Mouse (Mus musculus) liver, embryonic 14.5 days (tissue): ENCODE results near the gene Bola3. TPM values are rescaled to one million over a fixed set of nuclear protein-coding genes. Genes with fewer than 3 reads are reported as not detected.

ENCODE experiments used
- ATAC-seq: fragments of 200-750 bp; cut with Nextera tagmentation; 2 replicates; pipeline ENCODE4 v1.8.0; 2017; ENCODE audit warnings: moderate number of reproducible peaks, mild to moderate bottlenecking, moderate library complexity; ENCODE audit not compliant: insufficient read depth
- DNase-seq, 3 experiments: peaks; one replicate each; pipeline ENCODE4 v3.0.0-alpha.2; 2012 to 2013; ENCODE audit warnings: low read depth in 3 of 3, low spot score in 3 of 3
- H3K27ac ChIP-seq: fragments of 300-500 bp; sonication (generic); 2 replicates; pipeline ENCODE4 v1.5.1; 2014; ENCODE audit warnings: moderate library complexity, mild to moderate bottlenecking, control low read depth, inconsistent platforms
- H3K27me3 ChIP-seq: fragments of 300-500 bp; sonication (generic); 2 replicates; pipeline ENCODE4 v1.6.1; 2014; ENCODE audit warnings: mild to moderate bottlenecking, low read length, moderate library complexity; ENCODE audit not compliant: control insufficient read depth, insufficient read depth
- H3K36me3 ChIP-seq: fragments of 300-500 bp; sonication (generic); replicated peaks from 2 replicates; pipeline ENCODE4 v1.6.1; 2014; ENCODE audit warnings: low read depth; ENCODE audit not compliant: control insufficient read depth, insufficient read depth
- H3K4me1 ChIP-seq, 2 experiments: fragments of 200-500 bp in 1 of 2; fragments of 300-500 bp in 1 of 2; sonication (generic) in 1 of 2; replicated peaks; 2 replicates each; pipeline ENCODE4 v1.6.1; 2012 to 2014; ENCODE audit warnings: antibody characterized with exemption in 1 of 2, inconsistent platforms in 1 of 2, low read length in 1 of 2; ENCODE audit not compliant: control insufficient read depth in 2 of 2, insufficient read depth in 2 of 2
- H3K4me2 ChIP-seq: fragments of 300-500 bp; sonication (generic); 2 replicates; pipeline ENCODE4 v1.6.1; 2014; ENCODE audit warnings: low read depth, mild to moderate bottlenecking, control low read depth, moderate library complexity
- H3K4me3 ChIP-seq, 2 experiments: fragments of 200-500 bp in 1 of 2; fragments of 300-500 bp in 1 of 2; sonication (generic) in 1 of 2; 2 replicates each; pipeline ENCODE4 v1.5.1; 2012 to 2014; ENCODE audit warnings: low read depth in 2 of 2, low read length in 2 of 2, mild to moderate bottlenecking in 2 of 2, control low read depth in 1 of 2, inconsistent platforms in 1 of 2, moderate library complexity in 1 of 2; ENCODE audit not compliant: insufficient read depth in 1 of 2
- H3K9ac ChIP-seq: fragments of 300-500 bp; sonication (generic); replicated peaks from 2 replicates; pipeline ENCODE4 v1.6.1; 2014; ENCODE audit warnings: mild to moderate bottlenecking, control low read depth, moderate library complexity
- H3K9me3 ChIP-seq: fragments of 300-500 bp; sonication (generic); 2 replicates; pipeline ENCODE4 v1.6.1; 2016; ENCODE audit warnings: low read length, mixed read lengths; ENCODE audit not compliant: control insufficient read depth
- CTCF ChIP-seq: IDR thresholded peaks from 2 replicates; pipeline ENCODE4 v1.5.1; 2016; ENCODE audit warnings: antibody characterized with exemption, low read depth, control low read depth
- EP300 ChIP-seq: IDR thresholded peaks from 2 replicates; pipeline ENCODE4 v1.6.1; 2016; ENCODE audit warnings: antibody characterized with exemption, low read depth
- WGBS: fragments of 180-500 bp; shearing (Covaris S2); extraction: QIAGEN DNeasy Blood & Tissue Kit; methylation state at CpG from one replicate; pipeline ENCODE4 v1.1.7; 2014; ENCODE audit not compliant: insufficient replicate concordance; 5-methylcytosine and 5-hydroxymethylcytosine counted together
- polyA plus RNA-seq, 2 experiments: library from polyadenylated mRNA; depleted of rRNA in 1 of 2; stranded (reverse) in 1 of 2; unstranded in 1 of 2; fragments of >200 nt; fragmentation: Nextera tagmentation in 1 of 2; extraction: Ambion mirVana in 1 of 2; gene quantifications; 2 replicates each; pipeline versions ENCODE4 v1.2.1 to v1.2.3; 2012 to 2014

Gene Bola3
- polyA plus RNA-seq, 2 experiments, result 92.1 to 357 TPM

DNA sequence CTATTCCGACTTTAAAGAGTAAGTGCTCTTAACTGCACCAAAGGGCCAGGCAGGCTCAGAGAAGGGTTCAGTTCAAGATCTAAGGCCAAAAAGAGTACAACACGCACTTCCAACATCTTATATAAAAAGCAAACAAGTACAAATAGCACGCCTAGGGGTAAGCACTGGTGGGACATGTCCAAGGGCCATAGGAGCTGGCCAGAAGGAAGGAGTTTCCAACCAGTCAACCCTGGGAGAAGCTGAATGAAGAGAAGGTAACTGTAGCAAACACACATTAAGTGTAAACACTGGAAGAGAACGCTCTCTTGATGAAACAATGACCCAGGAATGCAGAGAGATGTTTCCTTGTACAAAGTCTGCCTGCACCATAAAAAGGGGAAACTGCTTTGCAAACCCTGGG is 45.2 kb downstream of the Bola3 start:
- Histone ChIP-seq H3K9me3 (no peaks in the 10 kb centered on the region; the same call in 1 of the 2 replicates), H3K27me3 (no peaks in the 10 kb centered on the region), H3K4me2 (no peak overlapping the region), H3K36me3 (peaks cover 23% of the 10 kb centered on the region), H3K27ac (no peak overlapping the region), H3K4me1 (peaks cover 2 to 15% of the 10 kb centered on the region in 2 experiments; a peak in 2 of 4 replicates), H3K9ac (no peak overlapping the region), H3K4me3 (no peak overlapping the region)
- DNase-seq (no peak), ATAC-seq (no peak)
- WGBS, result 72% methylated on average over 4 of the region's 4 CpGs
- TF ChIP-seq CTCF, result no peak
- no peak for TF ChIP-seq EP300

DNA sequence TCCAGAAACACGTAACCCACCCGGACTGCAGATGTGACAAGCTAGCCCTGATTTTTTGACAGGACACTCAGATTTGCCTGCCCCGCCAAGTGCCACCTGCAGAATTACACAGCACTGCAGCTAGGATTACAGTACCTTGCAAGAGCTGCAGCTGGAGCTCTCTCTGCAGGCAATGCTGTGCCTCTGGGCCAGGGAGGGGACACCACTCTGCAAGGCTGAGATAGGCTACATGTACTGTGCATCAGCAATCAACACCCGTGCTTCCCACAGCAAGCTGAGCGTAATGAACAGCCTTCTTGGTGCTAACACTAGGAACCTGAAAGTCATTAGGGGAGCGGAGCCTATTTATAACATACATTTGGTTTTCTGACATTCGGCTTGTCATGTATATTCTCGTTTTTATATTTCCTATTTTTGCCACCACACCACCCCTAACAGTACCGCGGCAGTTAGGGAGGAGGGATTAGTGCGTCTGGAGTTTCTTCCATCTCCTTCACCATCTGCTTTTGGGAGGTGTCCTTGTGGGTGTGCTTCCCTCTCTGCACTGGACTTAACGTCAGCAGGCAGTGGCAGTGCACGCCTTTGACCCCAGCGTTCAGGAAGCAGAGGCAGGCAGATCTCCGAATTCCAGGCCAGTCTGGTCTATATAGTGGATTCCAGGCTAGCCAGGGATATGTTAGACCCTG is 46.7 kb downstream of the Bola3 start:
- WGBS, result 52% methylated on average over 15 of the region's 15 CpGs
- TF ChIP-seq CTCF (peak; percentile 55), EP300 (peak; percentile 82)
- H3K27ac ChIP-seq, result peak overlapping the region; percentile 24; the same call in 1 of the 2 replicates
- H3K36me3 ChIP-seq, result peaks cover 23% of the 10 kb centered on the region
- no peaks in the 10 kb centered on the region for H3K27me3 ChIP-seq
- no peak overlapping the region for H3K4me3 ChIP-seq
- H3K4me2 ChIP-seq, result no peak overlapping the region
- H3K9me3 ChIP-seq, result no peaks in the 10 kb centered on the region; the same call in 1 of the 2 replicates
- peak; percentile 99 for ATAC-seq
- DNase-seq, result peak; percentile 53 to 61 (median 56)
- H3K9ac ChIP-seq, result no peak overlapping the region
- H3K4me1 ChIP-seq, result peaks cover 2 to 18% of the 10 kb centered on the region in 2 experiments; a peak in 2 of 4 replicates

DNA sequence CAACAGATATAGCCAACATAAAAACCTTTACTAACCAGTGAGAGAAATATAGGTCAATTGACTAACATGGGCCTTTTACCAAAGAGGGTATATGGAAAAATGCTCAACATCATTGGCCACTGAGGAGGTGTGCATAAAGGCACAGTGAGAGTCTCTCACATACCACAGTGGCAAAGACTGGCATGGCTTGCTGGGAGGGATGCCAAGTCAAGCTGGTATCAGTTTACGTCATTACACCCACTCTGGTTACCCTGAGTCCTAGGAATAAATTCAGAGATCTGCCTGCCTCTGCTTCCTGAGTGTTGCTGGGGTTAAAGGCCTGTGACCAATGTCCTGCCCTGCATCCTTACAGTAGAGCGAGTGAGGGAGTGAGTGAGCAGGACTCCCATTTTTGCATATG is 47.8 kb downstream of the Bola3 start:
- peaks cover 23% of the 10 kb centered on the region for H3K36me3 ChIP-seq
- no peaks in the 10 kb centered on the region for H3K27me3 ChIP-seq
- no peak overlapping the region for H3K27ac ChIP-seq
- TF ChIP-seq EP300 (no peak), CTCF (no peak)
- no peak overlapping the region for H3K4me2 ChIP-seq
- H3K4me3 ChIP-seq, result no peak overlapping the region
- 89% methylated on average over 2 of the region's 2 CpGs for WGBS
- no peak for DNase-seq
- no peak overlapping the region for H3K9ac ChIP-seq
- ATAC-seq, result no peak
- peaks cover 2 to 18% of the 10 kb centered on the region in 2 experiments; a peak in 2 of 4 replicates for H3K4me1 ChIP-seq
- no peaks in the 10 kb centered on the region; the same call in 1 of the 2 replicates for H3K9me3 ChIP-seq

DNA sequence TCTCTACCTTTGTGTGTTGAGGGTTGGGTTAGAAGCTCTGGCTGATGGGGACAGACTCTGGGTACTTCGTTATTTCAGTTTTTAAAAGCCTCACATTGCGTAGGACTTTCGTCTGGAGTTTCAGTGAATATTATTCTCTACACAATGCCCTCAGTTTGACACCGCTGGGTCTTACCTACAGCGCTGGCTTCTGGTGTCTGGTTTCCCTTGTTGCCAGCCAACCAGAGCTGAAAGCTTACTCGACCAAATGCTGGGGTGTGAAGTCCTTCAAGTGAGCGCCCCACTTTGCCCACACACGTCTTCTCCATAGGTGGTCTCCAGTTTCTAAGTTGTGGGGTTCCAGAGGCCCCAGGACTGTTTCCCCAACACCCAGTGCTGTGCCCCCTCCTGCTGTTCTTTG is 48.8 kb downstream of the Bola3 start:
- no peaks in the 10 kb centered on the region for H3K27me3 ChIP-seq
- H3K4me1 ChIP-seq, result peaks cover 2 to 18% of the 10 kb centered on the region in 2 experiments; a peak in 2 of 4 replicates
- no peak overlapping the region for H3K27ac ChIP-seq
- H3K9ac ChIP-seq, result no peak overlapping the region
- H3K4me2 ChIP-seq, result no peak overlapping the region
- no peaks in the 10 kb centered on the region; the same call in 1 of the 2 replicates for H3K9me3 ChIP-seq
- 82% methylated on average over 8 of the region's 8 CpGs for WGBS
- DNase-seq, result no peak
- peaks cover 29% of the 10 kb centered on the region for H3K36me3 ChIP-seq
- H3K4me3 ChIP-seq, result no peak overlapping the region
- no peak for ATAC-seq
- no peak for TF ChIP-seq CTCF
- TF ChIP-seq EP300, result no peak

DNA sequence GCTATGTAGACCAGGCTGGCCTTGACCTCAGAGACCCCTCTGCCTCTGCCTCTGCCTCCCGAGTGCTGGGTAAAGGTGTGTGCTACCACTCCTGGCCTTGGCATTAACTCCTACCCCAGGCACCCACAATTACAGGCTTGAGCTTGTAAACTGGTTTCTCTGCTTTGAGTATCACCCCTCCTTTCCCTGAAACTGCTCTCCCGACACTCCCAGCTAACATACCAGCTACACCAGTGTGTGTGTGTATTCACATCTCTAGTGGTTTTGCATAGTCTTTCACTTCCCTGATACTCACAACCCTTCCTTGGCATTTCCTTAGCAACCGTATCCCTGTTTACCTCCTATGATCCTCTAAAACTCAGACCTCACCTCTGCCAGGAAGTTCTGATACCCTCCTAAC is 50.8 kb downstream of the Bola3 start:
- Histone ChIP-seq H3K9ac (no peak overlapping the region), H3K27me3 (no peaks in the 10 kb centered on the region), H3K4me2 (no peak overlapping the region), H3K4me3 (no peak overlapping the region), H3K36me3 (peaks cover 40% of the 10 kb centered on the region), H3K9me3 (no peaks in the 10 kb centered on the region; the same call in 1 of the 2 replicates), H3K4me1 (peaks cover 2 to 14% of the 10 kb centered on the region in 2 experiments; a peak in 2 of 4 replicates), H3K27ac (no peak overlapping the region)
- TF ChIP-seq EP300 (no peak), CTCF (no peak)
- ATAC-seq (no peak), DNase-seq (no peak)
- 70% methylated on average over 3 of the region's 3 CpGs for WGBS
